Mouse (Mus musculus): ENCODE results near the gene Runx1. TPM values are rescaled to one million over a fixed set of nuclear protein-coding genes. Genes with fewer than 3 reads are reported as not detected.
A peak's percentile ranks its signal among the peaks of the same experiment; 100 is the strongest.

Runx1 gene
- 2.7 and 3.0 TPM in 2 replicates for polyA plus RNA-seq (2012; rRNA removed)
- 4.4 and 4.5 TPM in 2 replicates for polyA plus RNA-seq (2014; fragmentation: Nextera tagmentation; extraction: Ambion mirVana)

- Histone ChIP-seq H3K4me3 (ENCODE audit: insufficient read depth in 1 of 2, low read depth in 2 of 2, low read length in 2 of 2) (peak within 1 kb of the TSS; percentile 86 to 99), H3K27me3 (ENCODE audit: control insufficient read depth, insufficient read depth, low read length) (no peaks in the 10 kb centered on the region; the same call in 1 of the 2 replicates), H3K4me2 (ENCODE audit: low read depth) (peak within 1 kb of the TSS; percentile 91), H3K9me3 (ENCODE audit: control insufficient read depth, low read length) (no peaks in the 10 kb centered on the region), H3K9ac (replicated peaks) (peak within 1 kb of the TSS; percentile 94), H3K27ac (peak within 1 kb of the TSS; percentile 88), H3K4me1 (replicated peaks; ENCODE audit: control insufficient read depth in 2 of 2, insufficient read depth in 2 of 2, low read length in 1 of 2) (peaks cover 34 to 36% of the 10 kb centered on the region in 2 experiments), H3K36me3 (replicated peaks; ENCODE audit: control insufficient read depth, insufficient read depth, low read depth) (no peaks in the 10 kb centered on the region)
- DNase-seq (ENCODE audit: low read depth in 3 of 3, low spot score in 3 of 3) (peak; percentile 60 to 78 (median 62)), ATAC-seq (ENCODE audit: insufficient read depth) (peak; percentile 54)
- 14% methylated on average over 11 of the region's 11 CpGs for WGBS (ENCODE audit: insufficient replicate concordance)
- TF ChIP-seq CTCF (IDR thresholded peaks at IDR 0.05; ENCODE audit: low read depth) (no peak), EP300 (IDR thresholded peaks at IDR 0.05; ENCODE audit: low read depth) (no peak)
Measured at GRCm38 (mm10) chr16:92825908-92826650, at the start of gene Runx1. Runx1 (minus strand) TSS chr16:92826149.

DNA sequence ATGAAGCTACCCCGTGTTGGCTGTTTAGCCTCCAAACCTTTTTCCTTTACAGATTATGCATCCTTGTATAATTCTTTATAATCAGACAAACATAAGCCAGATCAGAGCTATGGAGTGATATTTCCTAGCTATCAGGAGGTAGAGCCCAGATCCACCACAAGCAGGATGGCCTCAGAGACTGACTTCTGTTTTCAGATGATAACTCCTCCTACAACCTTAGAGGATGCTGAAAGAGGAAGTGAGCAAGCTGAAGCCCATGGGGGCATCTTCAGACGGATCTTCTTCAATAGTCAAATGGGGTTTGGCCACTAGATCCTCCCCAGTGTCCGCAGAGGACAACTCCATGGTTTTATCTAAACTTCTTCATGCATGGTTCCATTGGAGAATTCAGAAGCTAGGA lies 48.1 kb upstream of the Runx1 start:
- Histone ChIP-seq H3K9me3 (ENCODE audit: control insufficient read depth, low read length) (no peaks in the 10 kb centered on the region), H3K27me3 (ENCODE audit: control insufficient read depth, insufficient read depth, low read length) (no peaks in the 10 kb centered on the region), H3K9ac (replicated peaks) (no peak overlapping the region), H3K36me3 (replicated peaks; ENCODE audit: control insufficient read depth, insufficient read depth, low read depth) (no peaks in the 10 kb centered on the region), H3K27ac (no peak overlapping the region), H3K4me1 (replicated peaks; ENCODE audit: control insufficient read depth in 2 of 2, insufficient read depth in 2 of 2, low read length in 1 of 2) (peaks cover 3 to 21% of the 10 kb centered on the region in 2 experiments; a peak in 3 of 4 replicates), H3K4me2 (ENCODE audit: low read depth) (no peak overlapping the region), H3K4me3 (ENCODE audit: insufficient read depth in 1 of 2, low read depth in 2 of 2, low read length in 2 of 2) (no peak overlapping the region)
- WGBS (ENCODE audit: insufficient replicate concordance), result 14% methylated on average over 3 of the region's 3 CpGs
- peak in 1 of 3 experiments; percentile 17 for DNase-seq (ENCODE audit: low read depth in 3 of 3, low spot score in 3 of 3)
- TF ChIP-seq EP300 (IDR thresholded peaks at IDR 0.05; ENCODE audit: low read depth) (no peak), CTCF (IDR thresholded peaks at IDR 0.05; ENCODE audit: low read depth) (no peak)
- ATAC-seq (ENCODE audit: insufficient read depth), result no peak

GRCm38 (mm10) chr16:92871728-92872127 lies 45.8 kb upstream of the Runx1 start:
- no peaks in the 10 kb centered on the region for H3K9me3 ChIP-seq (ENCODE audit: control insufficient read depth, low read length)
- 24% methylated on average over 11 of the region's 11 CpGs for WGBS (ENCODE audit: insufficient replicate concordance)
- no peaks in the 10 kb centered on the region for H3K27me3 ChIP-seq (ENCODE audit: control insufficient read depth, insufficient read depth, low read length)
- H3K4me2 ChIP-seq (ENCODE audit: low read depth), result no peak overlapping the region
- no peaks in the 10 kb centered on the region for H3K36me3 ChIP-seq (replicated peaks; ENCODE audit: control insufficient read depth, insufficient read depth, low read depth)
- H3K4me3 ChIP-seq (ENCODE audit: insufficient read depth in 1 of 2, low read depth in 2 of 2, low read length in 2 of 2), result no peak overlapping the region
- peak; percentile 35; the same call in 1 of the 2 replicates for ATAC-seq (ENCODE audit: insufficient read depth)
- H3K4me1 ChIP-seq (replicated peaks; ENCODE audit: control insufficient read depth in 2 of 2, insufficient read depth in 2 of 2, low read length in 1 of 2), result peaks cover 3 to 27% of the 10 kb centered on the region in 2 experiments; a peak in 3 of 4 replicates
- DNase-seq (ENCODE audit: low read depth in 3 of 3, low spot score in 3 of 3), result no peak
- no peak for TF ChIP-seq CTCF (IDR thresholded peaks at IDR 0.05; ENCODE audit: low read depth)
- no peak for TF ChIP-seq EP300 (IDR thresholded peaks at IDR 0.05; ENCODE audit: low read depth)
- no peak overlapping the region for H3K9ac ChIP-seq (replicated peaks)
- H3K27ac ChIP-seq, result no peak overlapping the region

GRCm38 (mm10) chr16:92868550-92868949 lies 42.6 kb upstream of the Runx1 start:
- DNase-seq (ENCODE audit: low read depth in 3 of 3, low spot score in 3 of 3) (no peak), ATAC-seq (ENCODE audit: insufficient read depth) (no peak)
- H3K4me3 ChIP-seq (ENCODE audit: insufficient read depth in 1 of 2, low read depth in 2 of 2, low read length in 2 of 2), result no peak overlapping the region
- no peak overlapping the region for H3K4me2 ChIP-seq (ENCODE audit: low read depth)
- no peak overlapping the region for H3K27ac ChIP-seq
- no peak overlapping the region for H3K9ac ChIP-seq (replicated peaks)
- H3K27me3 ChIP-seq (ENCODE audit: control insufficient read depth, insufficient read depth, low read length), result no peaks in the 10 kb centered on the region
- H3K36me3 ChIP-seq (replicated peaks; ENCODE audit: control insufficient read depth, insufficient read depth, low read depth), result no peaks in the 10 kb centered on the region
- WGBS (ENCODE audit: insufficient replicate concordance), result 18% methylated on average over 4 of the region's 4 CpGs
- no peaks in the 10 kb centered on the region for H3K9me3 ChIP-seq (ENCODE audit: control insufficient read depth, low read length)
- H3K4me1 ChIP-seq (replicated peaks; ENCODE audit: control insufficient read depth in 2 of 2, insufficient read depth in 2 of 2, low read length in 1 of 2), result peaks cover 0 to 24% of the 10 kb centered on the region in 2 experiments; a peak in 2 of 4 replicates
- TF ChIP-seq CTCF (IDR thresholded peaks at IDR 0.05; ENCODE audit: low read depth) (no peak), EP300 (IDR thresholded peaks at IDR 0.05; ENCODE audit: low read depth) (no peak)

- no peak for ATAC-seq (ENCODE audit: insufficient read depth)
- 24% methylated on average over 9 of the region's 9 CpGs for WGBS (ENCODE audit: insufficient replicate concordance)
- Histone ChIP-seq H3K27ac (no peak overlapping the region), H3K9me3 (ENCODE audit: control insufficient read depth, low read length) (no peaks in the 10 kb centered on the region), H3K27me3 (ENCODE audit: control insufficient read depth, insufficient read depth, low read length) (no peaks in the 10 kb centered on the region), H3K4me2 (ENCODE audit: low read depth) (no peak overlapping the region), H3K36me3 (replicated peaks; ENCODE audit: control insufficient read depth, insufficient read depth, low read depth) (no peaks in the 10 kb centered on the region), H3K9ac (replicated peaks) (no peak overlapping the region), H3K4me1 (replicated peaks; ENCODE audit: control insufficient read depth in 2 of 2, insufficient read depth in 2 of 2, low read length in 1 of 2) (peaks cover 0 to 18% of the 10 kb centered on the region in 2 experiments; a peak in 2 of 4 replicates), H3K4me3 (ENCODE audit: insufficient read depth in 1 of 2, low read depth in 2 of 2, low read length in 2 of 2) (no peak overlapping the region)
- peak in 1 of 3 experiments; percentile 27 for DNase-seq (ENCODE audit: low read depth in 3 of 3, low spot score in 3 of 3)
- TF ChIP-seq CTCF (IDR thresholded peaks at IDR 0.05; ENCODE audit: low read depth) (no peak), EP300 (IDR thresholded peaks at IDR 0.05; ENCODE audit: low read depth) (no peak)
Measured at GRCm38 (mm10) chr16:92867261-92867935, 41.4 kb upstream of the Runx1 start.

Measured in liver, embryonic 14.5 days (tissue).